Mouse (Mus musculus) cerebellum, adult 2 months (tissue): ENCODE data around the gene Fetub. TPM values are rescaled to one million over a fixed set of nuclear protein-coding genes. Genes with fewer than 3 reads are reported as not detected.

Experiments used
- DNase-seq, 2 experiments: peaks; one replicate each; pipeline ENCODE4 v3.0.0; 2021
- H3K27ac ChIP-seq: fragments of 200-500 bp; 2 replicates; pipeline ENCODE4 v1.5.1; 2012; ENCODE audit warnings: low read length, control low read depth, inconsistent platforms; ENCODE audit not compliant: insufficient read depth
- H3K27me3 ChIP-seq: fragments of 200-500 bp; 2 replicates; pipeline ENCODE4 v1.6.1; 2012; ENCODE audit warnings: inconsistent platforms, mild to moderate bottlenecking, low read length, moderate library complexity; ENCODE audit not compliant: control insufficient read depth, insufficient read depth
- H3K4me1 ChIP-seq: fragments of 200-500 bp; 2 replicates; pipeline ENCODE4 v1.6.1; 2011; ENCODE audit warnings: low read length; ENCODE audit not compliant: control insufficient read depth, insufficient read depth
- H3K4me3 ChIP-seq: fragments of 200-500 bp; replicated peaks from 2 replicates; pipeline ENCODE3; 2011; ENCODE audit warnings: mild to moderate bottlenecking, low read depth, low read length, control low read depth; ENCODE audit not compliant: insufficient read depth
- CTCF ChIP-seq: fragments of 200-500 bp; IDR thresholded peaks from 2 replicates; pipeline ENCODE4 v1.5.1; 2011; ENCODE audit warnings: low read depth, mild to moderate bottlenecking, control low read depth, low read length, moderate library complexity, borderline replicate concordance; ENCODE audit not compliant: insufficient read depth
- POLR2A ChIP-seq: fragments of 200-500 bp; IDR thresholded peaks from 2 replicates; pipeline ENCODE4 v1.6.1; 2011; ENCODE audit warnings: low read length, control low read depth, borderline replicate concordance; ENCODE audit not compliant: insufficient read depth
- WGBS: fragments of 180-500 bp; shearing (Covaris S2); methylation state at CpG from one replicate; pipeline ENCODE4 v1.1.7; 2018; 5-methylcytosine and 5-hydroxymethylcytosine counted together
- polyA plus RNA-seq: library from polyadenylated mRNA; depleted of rRNA; stranded (reverse); fragments of >200 nt; gene quantifications from 2 replicates; pipeline ENCODE4 v1.2.3, GENCODE M21; 2012

The Fetub gene
- polyA plus RNA-seq, 1 experiment = not detected

DNA sequence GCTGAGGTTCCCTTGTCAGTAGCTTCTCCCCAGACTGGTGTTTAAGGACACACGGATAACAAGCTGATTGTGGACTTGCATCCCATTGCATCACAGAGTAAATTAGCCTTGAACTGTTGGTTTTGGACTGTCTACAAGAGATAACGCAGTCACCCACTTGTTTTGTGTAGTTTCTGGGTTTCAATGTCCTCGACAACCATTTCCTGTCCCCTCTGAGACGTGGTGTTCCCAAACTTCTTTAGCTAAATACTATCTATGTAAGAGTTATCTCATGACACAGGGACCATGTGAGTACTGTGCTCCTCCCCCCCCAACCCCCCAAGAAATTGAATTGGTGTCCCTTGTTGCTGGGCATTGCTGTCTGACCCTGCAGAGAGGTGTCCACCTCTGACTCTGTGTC lies 36.6 kb upstream of the Fetub start:
- Histone ChIP-seq H3K27me3 (no peaks in the 10 kb centered on the region), H3K4me1 (no peaks in the 10 kb centered on the region), H3K4me3 (no peak overlapping the region), H3K27ac (no peak overlapping the region)
- 68% methylated on average over 4 of the region's 4 CpGs for WGBS
- DNase-seq = no peak
- TF ChIP-seq CTCF (no peak), POLR2A (no peak)

DNA sequence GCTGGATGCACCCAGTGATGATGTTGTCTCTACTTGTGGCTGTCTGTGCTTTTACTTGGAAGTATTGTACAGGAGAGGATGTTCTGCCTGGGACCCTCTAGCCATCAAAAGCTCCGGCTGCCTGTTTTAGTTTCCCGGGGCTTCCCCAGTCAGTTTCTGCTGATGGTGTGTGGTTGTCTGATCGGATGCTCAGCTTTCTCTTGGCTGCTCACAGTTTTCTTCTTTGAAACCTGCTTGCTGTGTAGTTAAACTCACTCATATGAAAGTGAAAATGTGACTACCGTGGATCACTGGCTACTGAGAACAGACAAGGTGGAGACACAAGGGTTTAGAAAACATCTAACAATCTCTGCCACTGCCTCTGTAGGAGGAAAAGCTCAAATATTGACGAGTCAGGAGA lies 34.7 kb upstream of the Fetub start:
- TF ChIP-seq POLR2A (no peak), CTCF (no peak)
- Histone ChIP-seq H3K4me1 (no peaks in the 10 kb centered on the region), H3K4me3 (no peak overlapping the region), H3K27ac (no peak overlapping the region), H3K27me3 (no peaks in the 10 kb centered on the region)
- WGBS = 82% methylated on average over 5 of the region's 5 CpGs
- DNase-seq = no peak

DNA sequence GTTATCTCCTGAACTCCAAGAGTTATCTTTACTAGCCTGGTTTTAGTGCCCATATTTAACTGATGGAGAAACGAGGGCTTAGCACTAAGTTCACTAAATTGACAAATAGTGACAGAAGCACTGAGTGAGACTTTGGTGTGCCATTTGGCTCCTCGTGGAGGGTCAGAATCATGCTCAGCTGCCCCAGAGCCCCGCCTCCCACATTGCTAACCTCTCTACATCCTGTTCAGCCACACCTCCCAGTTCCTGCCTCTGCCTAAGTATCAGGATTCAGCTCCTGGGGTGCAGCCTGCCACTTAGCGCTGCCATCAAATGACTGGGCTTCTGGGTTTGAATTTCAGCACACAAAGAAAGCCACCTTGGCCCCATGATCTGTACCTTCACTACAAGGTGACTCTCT lies 32.8 kb upstream of the Fetub start:
- Histone ChIP-seq H3K27ac (no peak overlapping the region), H3K4me1 (no peaks in the 10 kb centered on the region), H3K4me3 (no peak overlapping the region), H3K27me3 (no peaks in the 10 kb centered on the region)
- no peak for DNase-seq
- 52% methylated on average over 4 of the region's 4 CpGs for WGBS
- no peak for TF ChIP-seq CTCF
- no peak for TF ChIP-seq POLR2A

DNA sequence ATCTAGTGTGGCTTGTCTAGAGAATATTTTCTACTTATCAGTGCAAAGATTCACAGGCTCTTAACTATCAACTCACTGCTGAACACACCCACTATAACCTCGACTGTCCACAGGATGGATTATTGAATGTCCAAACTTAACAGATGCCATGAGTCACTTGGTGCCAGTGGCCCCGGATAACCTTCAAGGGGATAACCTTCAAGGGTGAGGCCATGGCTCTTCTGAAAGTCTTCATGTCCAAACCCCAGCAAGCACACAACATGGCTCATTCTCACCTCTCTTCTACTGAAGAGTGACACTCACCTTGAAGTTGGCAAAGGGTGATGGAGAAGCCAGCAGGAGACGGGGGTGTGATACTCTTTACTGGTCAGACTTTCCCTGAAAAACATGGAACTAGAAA lies 31.4 kb upstream of the Fetub start:
- no peak for DNase-seq
- Histone ChIP-seq H3K27ac (no peak overlapping the region), H3K27me3 (no peaks in the 10 kb centered on the region), H3K4me1 (no peaks in the 10 kb centered on the region), H3K4me3 (no peak overlapping the region)
- TF ChIP-seq POLR2A (no peak), CTCF (no peak)
- 65% methylated on average over 3 of the region's 3 CpGs for WGBS

DNA sequence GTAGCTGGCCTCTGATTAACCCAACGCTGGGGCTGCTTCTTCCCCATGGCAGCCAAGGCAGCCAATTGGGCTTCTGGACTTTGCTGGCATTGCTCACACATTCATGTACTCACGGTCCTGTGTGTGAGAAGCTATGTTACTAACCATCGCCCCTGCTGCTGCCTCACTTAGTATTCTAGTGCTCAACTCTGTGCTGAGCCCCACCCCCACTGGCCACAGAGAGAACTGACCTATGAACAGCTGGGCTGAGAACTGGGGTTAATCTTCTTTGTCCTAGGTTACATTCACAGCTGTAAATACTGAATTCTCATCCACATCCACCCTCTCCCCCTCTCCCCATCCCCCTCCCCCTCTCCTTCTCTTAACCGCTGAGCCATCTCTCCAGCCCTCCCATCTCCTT lies 29.3 kb upstream of the Fetub start:
- TF ChIP-seq POLR2A (no peak), CTCF (no peak)
- WGBS = 61% methylated on average over 4 of the region's 4 CpGs

DNA sequence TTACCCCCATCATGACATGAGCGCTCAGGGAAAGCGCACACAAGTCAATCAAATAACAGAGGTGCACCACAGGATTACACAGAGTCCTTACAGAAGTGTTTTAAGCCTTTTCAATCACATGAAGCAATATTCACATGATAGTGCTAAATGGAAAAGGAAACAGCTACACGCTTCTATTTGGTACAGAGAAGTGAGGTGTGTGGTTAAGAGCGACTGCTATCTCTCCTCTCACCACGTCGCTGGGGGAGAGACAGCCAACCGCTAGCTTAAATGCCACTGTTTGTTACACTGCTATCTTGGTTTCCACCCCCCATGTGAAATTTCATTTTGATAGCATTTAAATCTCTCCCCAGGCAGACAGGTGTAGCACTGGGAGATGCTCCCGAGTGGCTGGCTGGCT lies 28.4 kb upstream of the Fetub start:
- no peaks in the 10 kb centered on the region for H3K27me3 ChIP-seq
- H3K4me1 ChIP-seq = no peaks in the 10 kb centered on the region
- WGBS = 95% methylated on average over 8 of the region's 8 CpGs
- no peak overlapping the region for H3K27ac ChIP-seq
- DNase-seq = no peak
- H3K4me3 ChIP-seq = no peak overlapping the region
- no peak for TF ChIP-seq POLR2A
- TF ChIP-seq CTCF = no peak

More for the DNA sequence above, 29.3 kb upstream of the Fetub start:
- Histone ChIP-seq H3K27me3 (no peaks in the 10 kb centered on the region), H3K27ac (no peak overlapping the region), H3K4me1 (no peaks in the 10 kb centered on the region), H3K4me3 (no peak overlapping the region)
- DNase-seq = no peak

DNA sequence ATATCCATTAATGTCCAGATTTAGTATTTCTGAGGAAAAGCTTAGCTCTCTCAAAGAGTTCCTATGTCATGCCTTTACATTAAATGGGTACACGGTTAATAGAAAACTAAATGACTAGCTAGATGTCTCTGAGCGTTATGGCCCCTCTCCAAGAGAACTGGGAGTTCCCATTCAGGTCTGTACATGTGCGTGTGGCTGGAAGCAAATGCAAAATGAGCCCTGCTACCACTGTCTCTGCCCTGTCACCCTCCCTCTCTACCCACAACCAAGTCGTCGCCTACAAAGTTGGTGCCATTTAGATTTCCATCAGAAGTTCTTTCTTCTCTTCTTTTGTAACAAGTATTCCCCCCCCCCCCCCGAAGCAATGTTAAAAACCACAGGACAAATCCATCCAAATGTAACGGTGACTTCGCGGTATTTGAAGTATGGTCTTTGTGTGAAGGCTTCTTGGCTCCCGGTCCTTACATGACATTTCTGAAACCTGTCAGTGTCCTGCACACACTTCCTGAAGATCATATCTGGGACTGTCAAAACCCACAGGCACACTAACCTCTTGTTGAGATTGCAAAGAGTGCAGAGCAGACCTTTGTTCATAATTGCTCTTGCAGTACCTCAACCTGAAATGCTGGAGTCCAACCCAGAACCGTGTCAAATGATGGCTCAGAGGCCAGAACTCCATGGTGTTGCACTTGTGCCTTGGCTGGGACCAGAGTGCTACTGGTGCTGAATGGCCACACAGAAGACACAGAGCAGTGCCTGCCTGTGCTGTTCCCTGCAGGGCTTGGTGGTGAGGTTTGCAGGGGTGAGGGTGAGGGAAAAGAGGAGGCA lies 27.2 kb upstream of the Fetub start, which contains the start of gene Ahsg:
Ahsg (plus strand) TSS at position 595 of the 828 bp plus-strand sequence.
- 74% methylated on average over 11 of the region's 11 CpGs for WGBS
- Histone ChIP-seq H3K4me3 (no peak within 1 kb of the TSS), H3K27ac (no peak within 1 kb of the TSS), H3K27me3 (no peaks in the 10 kb centered on the region), H3K4me1 (no peaks in the 10 kb centered on the region)
- TF ChIP-seq CTCF (no peak), POLR2A (no peak)
- no peak for DNase-seq

DNA sequence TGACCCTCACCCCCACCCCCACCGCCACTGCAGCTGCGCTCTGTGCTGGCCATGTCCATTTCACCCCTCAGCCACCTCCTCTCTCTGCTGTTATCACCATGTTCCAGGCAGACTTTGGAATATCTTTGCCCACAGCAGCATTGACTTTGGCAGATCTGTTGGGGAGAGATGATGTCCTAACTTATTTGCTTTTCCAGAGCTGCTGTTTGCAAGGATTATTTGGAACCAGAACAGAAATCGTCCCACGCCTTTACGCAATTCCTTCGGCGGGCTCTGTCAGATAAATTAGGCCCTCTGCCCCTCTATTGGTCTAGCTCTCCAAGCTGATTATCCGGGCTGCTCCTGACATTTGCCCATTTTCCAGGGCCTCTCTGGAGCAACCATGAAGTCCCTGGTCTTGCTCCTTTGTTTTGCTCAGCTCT lies 26.4 kb upstream of the Fetub start:
- no peak overlapping the region for H3K27ac ChIP-seq
- 89% methylated on average over 8 of the region's 8 CpGs for WGBS
- TF ChIP-seq POLR2A = no peak
- TF ChIP-seq CTCF = no peak

More for the DNA sequence above, 26.4 kb upstream of the Fetub start:
- H3K27me3 ChIP-seq = no peaks in the 10 kb centered on the region
- no peaks in the 10 kb centered on the region for H3K4me1 ChIP-seq
- DNase-seq = no peak
- no peak overlapping the region for H3K4me3 ChIP-seq
